ENCODE assay signal across 13 mouse cellular contexts in the genomic region with DNA sequence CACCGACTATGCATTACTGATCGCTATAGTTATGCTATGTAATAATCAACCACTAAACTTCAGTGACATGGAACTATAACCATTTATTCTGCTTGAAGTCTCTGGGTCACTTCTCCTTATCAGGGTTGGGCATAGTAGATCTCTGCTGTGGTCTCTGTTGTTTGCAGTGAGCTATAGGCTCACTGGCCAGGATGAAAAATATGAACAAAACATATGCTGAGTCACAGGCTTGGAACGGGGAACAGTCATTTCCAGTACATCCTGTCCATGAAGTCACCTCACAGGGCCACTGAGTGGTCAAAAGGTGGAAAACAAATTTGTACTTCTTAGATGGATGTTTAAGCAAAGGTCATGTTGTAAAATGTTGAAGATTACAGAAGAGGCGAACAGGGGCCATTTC.
"Had no signal": no experiment of that assay in that cellular context is flagged by ENCODE, and none has a peak within 500 bp of the region (broad histone marks: within the 10 kb centered on the region; RNA-seq: fewer than 3 reads in every experiment).

No protein-coding gene starts in this region.

- H3K27me3 ChIP-seq: kidney, embryonic 15.5 days; limb, embryonic 15.5 days; liver, embryonic 13.5 days; midbrain, embryonic 13.5 days; stomach, embryonic 15.5 days had no signal

- H3K9ac ChIP-seq: kidney, embryonic 15.5 days; limb, embryonic 15.5 days; liver, embryonic 13.5 days; midbrain, embryonic 13.5 days; stomach, embryonic 15.5 days had no signal

- H3K4me1 ChIP-seq: kidney, embryonic 15.5 days; limb, embryonic 15.5 days; liver, embryonic 13.5 days; midbrain, embryonic 13.5 days; stomach, embryonic 15.5 days had no signal

- H3K9me3 ChIP-seq: kidney, embryonic 15.5 days; limb, embryonic 15.5 days; liver, embryonic 13.5 days; midbrain, embryonic 13.5 days; stomach, embryonic 15.5 days had no signal

- H3K4me3 ChIP-seq: kidney, embryonic 15.5 days; left cerebral cortex, adult 2 months; limb, embryonic 15.5 days; liver, embryonic 13.5 days; midbrain, embryonic 13.5 days; stomach, embryonic 15.5 days had no signal

- ATAC-seq: intestine, embryonic 16.5 days; midbrain, embryonic 13.5 days had no signal

- DNase-seq: kidney, adult 2 months; kidney, postnatal 14 days; liver, embryonic 13.5 days; lung, adult 18-20 months; spleen, adult 18-20 months; thymus, adult 2 months; thymus, postnatal 25 days had no signal

- H3K4me2 ChIP-seq: kidney, embryonic 15.5 days; limb, embryonic 15.5 days; liver, embryonic 13.5 days; midbrain, embryonic 13.5 days; stomach, embryonic 15.5 days had no signal

- H3K27ac ChIP-seq: kidney, embryonic 15.5 days; left cerebral cortex, adult 2 months; limb, embryonic 15.5 days; liver, embryonic 13.5 days; midbrain, embryonic 13.5 days; stomach, embryonic 15.5 days had no signal

- H3K36me3 ChIP-seq: kidney, embryonic 15.5 days; limb, embryonic 15.5 days; liver, embryonic 13.5 days; midbrain, embryonic 13.5 days; stomach, embryonic 15.5 days had no signal
